Mouse (Mus musculus) c-Kit-positive CD71-positive TER-119-negative erythroid progenitor cells, embryonic 14.5 days (primary cell): ENCODE data around the gene Tom1l1.

Source experiments
- DNase-seq: peaks from one replicate; pipeline ENCODE4 v3.0.0-alpha.2; 2013; ENCODE audit warnings: low read depth

The Tom1l1 gene

DNA sequence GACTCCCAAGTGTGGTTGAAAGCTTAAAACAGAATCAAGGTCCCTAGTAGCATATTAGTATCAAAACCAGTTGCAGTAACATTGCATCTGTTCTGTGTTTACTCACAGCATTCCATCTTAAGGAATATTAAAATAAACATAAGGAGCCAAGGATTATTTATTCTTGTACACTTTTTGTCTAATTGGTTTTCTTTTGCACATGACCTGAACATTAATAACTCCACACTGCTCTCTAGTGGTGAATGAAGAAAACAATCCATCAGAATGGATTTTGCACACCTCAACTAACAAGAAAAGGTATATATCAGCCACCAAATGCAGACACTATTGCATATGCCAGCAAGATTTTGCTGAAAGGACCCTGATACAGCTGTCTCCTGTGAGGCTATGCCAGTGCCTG, 71.7 kb downstream of the Tom1l1 start:
- DNase-seq, result no peak

DNA sequence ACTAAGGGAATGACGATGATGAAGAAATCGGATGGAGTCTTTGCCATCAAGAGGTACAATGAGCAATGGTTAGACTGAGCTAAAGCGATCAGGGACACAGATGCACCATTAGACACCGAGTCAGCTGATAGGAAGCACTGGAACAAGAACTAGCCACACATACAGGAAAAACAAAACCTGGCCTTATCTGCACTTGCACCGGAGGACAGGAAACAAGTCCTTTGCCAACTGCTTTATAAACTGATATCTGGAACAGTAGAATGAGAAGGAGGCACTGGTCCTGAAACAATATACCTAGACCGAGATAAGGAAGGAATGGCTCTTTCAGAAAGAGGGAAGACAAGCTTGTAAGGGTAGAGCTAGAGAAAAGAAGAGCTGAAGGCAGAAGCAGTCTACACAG, 73.4 kb downstream of the Tom1l1 start:
- no peak for DNase-seq

DNA sequence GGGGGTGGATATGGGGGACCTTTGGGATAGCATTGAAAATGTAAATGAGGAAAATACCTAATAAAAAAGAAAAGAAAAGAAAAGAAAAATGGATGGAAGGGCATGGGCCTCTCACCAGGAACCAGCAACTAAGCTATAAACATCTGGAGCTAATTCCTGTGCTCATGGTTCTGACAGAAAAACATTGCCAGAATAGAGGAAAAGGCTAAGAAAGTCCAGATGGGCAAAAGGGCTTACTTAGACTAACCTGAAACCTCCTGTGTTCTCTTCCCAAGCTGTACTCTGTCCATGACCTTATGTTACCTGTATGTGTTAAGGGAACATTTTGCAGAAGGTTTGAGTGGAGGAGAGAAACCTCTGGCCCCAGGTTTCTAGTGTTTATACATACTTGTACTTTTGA, 76.0 kb downstream of the Tom1l1 start:
- no peak for DNase-seq

DNA sequence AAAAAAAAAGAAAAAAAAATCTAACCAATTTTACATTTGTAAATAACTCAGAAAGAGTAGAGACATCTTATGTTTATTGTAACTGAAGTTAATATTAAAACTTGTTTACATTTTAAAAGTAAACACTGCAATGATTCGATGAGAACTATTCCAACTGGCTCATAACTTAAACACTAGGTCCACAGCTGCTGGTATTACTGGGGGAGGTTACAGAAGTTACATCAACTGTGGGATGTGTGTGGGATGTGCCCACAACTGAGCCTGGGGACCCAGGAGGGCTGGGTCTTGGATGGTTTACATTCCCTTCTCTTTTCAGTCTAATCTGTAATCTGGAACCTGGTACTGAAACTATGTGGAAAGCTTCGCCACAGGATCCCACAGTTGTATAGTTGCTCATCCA, 85.1 kb downstream of the Tom1l1 start:
- DNase-seq, result no peak

DNA sequence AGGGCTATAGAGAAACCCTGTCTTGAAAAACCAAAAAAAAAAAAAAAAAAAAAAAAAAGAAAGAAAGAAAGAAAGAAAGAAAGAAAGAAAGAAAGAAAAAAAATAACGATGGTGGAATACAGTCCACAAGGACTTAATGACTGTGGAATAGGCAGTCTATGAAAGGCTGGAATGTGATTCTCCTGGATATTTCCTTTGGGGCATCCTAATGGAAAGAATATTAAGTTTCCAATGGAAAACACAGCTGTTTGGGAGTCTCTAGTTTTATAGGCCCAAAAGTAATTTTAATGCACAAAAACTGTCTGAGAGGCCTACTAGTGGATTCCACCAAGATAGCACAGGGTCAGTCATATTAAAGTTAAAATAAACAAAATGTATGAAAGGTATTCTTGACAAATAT, 92.3 kb downstream of the Tom1l1 start:
- DNase-seq, result no peak
